Mouse (Mus musculus) testis, adult 2 months (tissue): Measurements from ENCODE around the gene Btn1a1. TPM values are rescaled to one million over a fixed set of nuclear protein-coding genes. Genes with fewer than 3 reads are reported as not detected.
A peak's percentile ranks its signal among the peaks of the same experiment; 100 is the strongest.

Experiments
- H3K27ac ChIP-seq: fragments of 200-500 bp; 2 replicates; pipeline ENCODE4 v1.5.1; 2012; ENCODE audit warnings: low read depth, low read length; ENCODE audit not compliant: control insufficient read depth, insufficient read depth
- H3K27me3 ChIP-seq: fragments of 200-500 bp; 2 replicates; pipeline ENCODE4 v1.6.1; 2012; ENCODE audit warnings: mild to moderate bottlenecking, low read length, moderate library complexity; ENCODE audit not compliant: control insufficient read depth, insufficient read depth
- H3K36me3 ChIP-seq: fragments of 200-500 bp; 2 replicates; pipeline ENCODE4 v1.6.1; 2012; ENCODE audit warnings: mild to moderate bottlenecking, low read length; ENCODE audit not compliant: control insufficient read depth, insufficient read depth
- H3K4me1 ChIP-seq: fragments of 200-500 bp; 2 replicates; pipeline ENCODE4 v1.6.1; 2012; ENCODE audit warnings: low read length; ENCODE audit not compliant: control insufficient read depth, insufficient read depth
- H3K4me3 ChIP-seq: fragments of 200-500 bp; 2 replicates; pipeline ENCODE4 v1.5.1; 2012; ENCODE audit warnings: low read depth, mild to moderate bottlenecking, low read length, moderate library complexity, mixed read lengths; ENCODE audit not compliant: control insufficient read depth
- CTCF ChIP-seq: fragments of 200-500 bp; IDR thresholded peaks from 2 replicates; pipeline ENCODE4 v1.5.1; 2012; ENCODE audit warnings: low read depth, mild to moderate bottlenecking, inconsistent platforms, low read length, moderate library complexity; ENCODE audit not compliant: control insufficient read depth, insufficient read depth, insufficient replicate concordance
- POLR2A ChIP-seq: fragments of 200-500 bp; IDR thresholded peaks from 2 replicates; pipeline ENCODE4 v1.6.1; 2012; ENCODE audit warnings: low read depth, mild to moderate bottlenecking, inconsistent platforms, low read length, moderate library complexity; ENCODE audit not compliant: control insufficient read depth
- polyA plus RNA-seq: library from polyadenylated mRNA; depleted of rRNA; stranded (reverse); fragments of >200 nt; gene quantifications from 2 replicates; pipeline ENCODE4 v1.2.3, GENCODE M21; 2012

The Btn1a1 gene
- polyA plus RNA-seq, 1 experiment: 0.26 TPM

DNA sequence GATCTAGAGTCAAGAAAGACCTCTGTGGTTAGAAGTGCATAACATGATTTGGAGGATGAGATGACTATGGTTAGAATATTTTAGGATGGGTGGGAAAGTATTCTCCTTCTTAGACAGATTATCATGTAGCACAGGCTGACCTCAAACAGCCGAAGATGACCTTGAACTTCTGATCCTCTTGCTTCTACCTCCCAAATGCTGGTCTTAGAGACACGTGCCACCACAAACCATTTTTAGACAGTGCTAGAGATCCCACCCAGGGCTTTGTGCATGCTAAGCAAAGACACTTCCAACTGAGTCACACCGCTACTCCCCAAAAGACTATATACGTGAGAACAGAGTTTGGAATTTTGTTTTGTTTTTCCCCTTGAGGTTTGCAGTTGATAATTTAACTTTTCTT is 3.6 kb downstream of the Btn1a1 start:
- TF ChIP-seq CTCF: no peak
- no peak for TF ChIP-seq POLR2A
- Histone ChIP-seq H3K27ac (no peak overlapping the region), H3K4me1 (peaks cover 5% of the 10 kb centered on the region), H3K4me3 (no peak overlapping the region), H3K36me3 (no peaks in the 10 kb centered on the region), H3K27me3 (no peaks in the 10 kb centered on the region)

DNA sequence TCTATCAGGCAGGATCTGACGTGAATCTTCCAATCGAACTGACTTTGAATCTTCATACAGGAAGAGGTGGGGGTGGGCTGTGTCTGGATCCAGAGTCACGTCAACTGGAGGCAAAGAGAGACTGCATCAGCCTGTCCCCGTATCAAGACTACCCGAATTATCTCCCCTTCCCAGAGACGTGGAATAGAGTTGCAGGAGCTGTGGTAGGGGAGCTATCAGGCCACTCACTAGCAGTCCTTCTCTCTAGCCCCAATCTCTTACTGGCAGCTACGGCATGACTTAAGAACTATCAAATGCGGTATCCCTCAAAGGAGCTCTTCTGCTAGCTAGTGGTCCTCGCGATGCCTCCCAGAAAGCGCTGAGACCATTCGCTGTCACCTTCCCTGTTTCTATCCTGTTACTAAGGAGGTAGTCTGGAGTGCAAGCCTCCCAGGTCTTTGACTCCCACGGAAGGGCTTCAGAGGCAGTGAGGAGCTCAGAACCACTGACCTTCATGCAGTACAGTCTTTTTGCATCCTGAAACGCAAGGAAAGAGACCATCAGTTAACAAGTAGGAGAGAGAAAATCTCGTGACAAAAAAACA is 6.3 kb downstream of the Btn1a1 start:
- Histone ChIP-seq H3K4me3 (no peak overlapping the region), H3K27me3 (no peaks in the 10 kb centered on the region), H3K36me3 (no peaks in the 10 kb centered on the region), H3K4me1 (peaks cover 2% of the 10 kb centered on the region), H3K27ac (no peak overlapping the region)
- TF ChIP-seq POLR2A (no peak), CTCF (no peak)

DNA sequence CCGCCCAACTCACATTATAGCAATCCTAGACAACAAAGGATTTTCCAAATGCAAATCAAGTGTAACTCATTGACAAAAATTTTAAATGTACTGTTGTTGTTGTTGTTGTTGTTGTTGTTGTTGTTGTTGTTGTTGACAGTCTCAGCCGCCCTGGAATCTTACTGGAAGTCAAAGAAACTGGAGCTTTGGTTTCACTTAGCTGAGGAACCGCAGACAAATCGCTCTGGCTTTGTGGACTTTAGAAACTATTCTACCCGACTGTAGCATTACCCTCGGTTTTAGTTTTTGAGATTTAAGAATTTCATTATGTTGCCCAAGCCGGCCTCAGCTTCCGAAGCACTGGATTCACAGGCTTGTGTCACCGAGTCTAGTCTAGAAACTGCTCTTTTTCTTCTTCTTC is 11.8 kb downstream of the Btn1a1 start:
- Histone ChIP-seq H3K27ac (no peak overlapping the region), H3K4me3 (peak overlapping the region; percentile 82), H3K4me1 (peaks cover 3% of the 10 kb centered on the region; the same call in 1 of the 2 replicates), H3K36me3 (no peaks in the 10 kb centered on the region), H3K27me3 (no peaks in the 10 kb centered on the region)
- TF ChIP-seq CTCF (no peak), POLR2A (no peak)

DNA sequence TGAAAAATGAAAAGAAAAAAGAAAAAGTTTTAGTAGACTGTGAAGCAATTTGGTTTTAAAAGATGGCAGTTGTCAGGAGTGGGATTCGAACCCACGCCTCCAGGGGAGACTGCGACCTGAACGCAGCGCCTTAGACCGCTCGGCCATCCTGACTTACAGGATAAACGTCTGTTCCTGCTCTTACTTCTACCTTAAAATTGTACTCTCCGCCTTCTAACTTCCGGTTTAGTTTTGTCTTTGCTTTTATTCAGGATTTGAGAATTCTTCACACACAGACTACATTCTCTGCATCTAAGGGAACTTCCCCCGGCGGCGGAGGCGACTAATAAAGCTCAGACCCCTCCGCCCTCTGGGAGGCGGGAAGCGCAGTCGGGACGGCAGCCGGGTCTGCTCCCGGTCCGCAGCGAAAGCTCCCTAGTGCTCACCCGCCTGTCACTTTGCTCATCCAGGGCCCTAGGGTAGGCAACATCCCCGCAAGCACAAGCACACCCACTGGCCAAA is 12.3 kb downstream of the Btn1a1 start:
- Histone ChIP-seq H3K4me1 (peaks cover 3% of the 10 kb centered on the region; the same call in 1 of the 2 replicates), H3K4me3 (peak overlapping the region; percentile 82), H3K27me3 (no peaks in the 10 kb centered on the region), H3K27ac (0 out of 2 replicates have a peak overlapping the region, but pooled peaks have one; percentile 27), H3K36me3 (no peaks in the 10 kb centered on the region)
- TF ChIP-seq POLR2A (no peak), CTCF (no peak)

DNA sequence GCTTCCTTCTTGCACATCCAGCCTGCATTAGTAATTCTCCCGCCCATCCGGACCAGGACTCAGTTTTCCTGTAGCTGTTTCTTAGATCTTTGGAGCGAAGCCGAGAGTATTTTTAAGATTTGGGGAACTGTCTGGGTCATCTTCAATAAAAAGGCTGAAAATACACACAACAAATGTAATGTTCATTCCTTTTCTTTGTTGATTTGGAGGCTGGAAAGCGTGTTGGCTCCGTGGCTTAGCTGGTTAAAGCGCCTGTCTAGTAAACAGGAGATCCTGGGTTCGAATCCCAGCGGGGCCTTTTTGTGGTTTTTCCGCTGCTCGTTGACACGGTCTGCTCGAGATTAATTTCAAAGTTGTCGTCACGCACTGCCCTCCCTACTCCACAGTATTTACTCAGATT is 15.3 kb downstream of the Btn1a1 start:
- H3K27me3 ChIP-seq: no peaks in the 10 kb centered on the region
- peaks cover 5% of the 10 kb centered on the region for H3K4me1 ChIP-seq
- H3K27ac ChIP-seq: no peak overlapping the region
- no peaks in the 10 kb centered on the region for H3K36me3 ChIP-seq
- TF ChIP-seq POLR2A (no peak), CTCF (no peak)
- peak overlapping the region; percentile 4 for H3K4me3 ChIP-seq

DNA sequence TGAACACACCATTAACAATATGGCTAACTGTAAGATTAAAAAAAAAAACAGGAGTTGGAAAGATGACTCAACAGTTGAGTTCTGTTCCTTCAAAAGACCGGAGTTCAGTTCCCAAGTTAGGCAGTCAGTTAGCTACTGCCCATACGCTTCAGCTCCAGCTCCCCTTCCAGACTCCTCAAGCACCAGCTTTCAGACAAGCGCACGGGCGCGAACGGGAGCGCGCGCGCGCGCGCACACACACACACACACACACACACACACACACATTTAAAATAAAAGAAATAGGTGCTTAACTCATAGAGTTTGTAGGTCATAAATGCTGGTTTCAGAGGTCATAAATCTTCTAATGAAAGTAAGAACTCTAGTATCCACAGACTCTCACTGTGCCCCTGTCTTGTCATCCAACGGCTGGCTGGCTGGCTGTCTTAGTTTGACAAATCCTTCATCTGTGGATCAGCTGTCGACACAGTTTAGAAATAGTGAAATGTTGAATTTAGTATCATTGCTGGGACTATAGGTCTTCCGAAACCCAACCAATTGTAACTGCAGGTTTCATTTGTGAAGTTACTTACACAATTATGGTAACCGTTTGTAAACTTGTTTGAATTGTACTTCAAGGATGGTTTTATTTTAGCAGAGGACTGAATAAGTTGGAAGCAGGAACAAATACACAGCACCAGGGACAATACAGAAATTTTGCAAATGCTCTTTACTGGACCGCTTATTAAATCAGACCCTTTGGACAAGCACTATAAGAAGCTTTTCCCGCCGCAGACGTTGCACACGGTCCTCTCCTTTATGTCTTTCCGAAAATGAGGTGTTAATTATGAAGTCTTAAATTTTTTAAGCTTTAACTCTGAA is 16.2 kb downstream of the Btn1a1 start:
- TF ChIP-seq CTCF: no peak
- TF ChIP-seq POLR2A: no peak
- Histone ChIP-seq H3K27ac (no peak overlapping the region), H3K27me3 (no peaks in the 10 kb centered on the region), H3K36me3 (no peaks in the 10 kb centered on the region), H3K4me3 (no peak overlapping the region; the same call in 1 of the 2 replicates), H3K4me1 (peaks cover 9% of the 10 kb centered on the region)

DNA sequence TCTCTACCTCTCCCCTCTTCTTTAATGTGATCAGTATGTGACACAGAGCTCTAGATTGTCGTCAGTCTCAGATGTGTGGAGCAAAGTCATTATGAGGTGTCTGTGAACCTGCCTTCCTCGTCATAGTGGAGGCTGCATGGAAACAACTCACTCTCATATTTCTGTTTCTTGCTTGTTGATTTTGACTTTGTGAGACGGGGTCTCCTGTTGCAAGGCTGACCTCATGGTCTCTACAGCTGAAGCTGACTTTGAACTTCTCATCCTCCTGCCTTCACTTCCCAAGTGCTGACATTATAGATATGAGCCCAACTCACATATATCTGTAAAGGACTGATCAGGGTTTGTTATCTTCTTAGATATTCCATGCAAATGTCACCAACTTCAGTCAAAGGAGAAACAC is 16.9 kb downstream of the Btn1a1 start:
- TF ChIP-seq POLR2A (no peak), CTCF (no peak)

More for the DNA sequence above, 16.9 kb downstream of the Btn1a1 start:
- peaks cover 11% of the 10 kb centered on the region for H3K4me1 ChIP-seq
- no peaks in the 10 kb centered on the region for H3K27me3 ChIP-seq
- no peak overlapping the region for H3K27ac ChIP-seq
- no peak overlapping the region for H3K4me3 ChIP-seq
- no peaks in the 10 kb centered on the region for H3K36me3 ChIP-seq
